Mouse (Mus musculus) stomach, embryonic 16.5 days (tissue): ENCODE results near the gene Lct. TPM values are rescaled to one million over a fixed set of nuclear protein-coding genes. Genes with fewer than 3 reads are reported as not detected.

Experiments
- ATAC-seq: fragments of 200-750 bp; cut with Nextera tagmentation; 2 replicates; pipeline ENCODE4 v1.8.0; 2017; ENCODE audit warnings: moderate number of reproducible peaks, moderate TSS enrichment; ENCODE audit not compliant: insufficient read depth, low FRiP score
- H3K27ac ChIP-seq: fragments of 300-500 bp; sonication (generic); 2 replicates; pipeline ENCODE4 v1.5.1; 2014; ENCODE audit warnings: low read length
- H3K27me3 ChIP-seq: fragments of 300-500 bp; sonication (generic); 2 replicates; pipeline ENCODE4 v1.6.1; 2014; ENCODE audit warnings: low read length, control low read depth, mixed read lengths; ENCODE audit not compliant: control insufficient read depth, insufficient read depth
- H3K36me3 ChIP-seq: fragments of 300-500 bp; sonication (generic); 2 replicates; pipeline ENCODE4 v1.6.1; 2014; ENCODE audit warnings: low read length; ENCODE audit not compliant: control insufficient read depth, insufficient read depth
- H3K4me1 ChIP-seq: fragments of 300-500 bp; sonication (generic); 2 replicates; pipeline ENCODE4 v1.6.1; 2014; ENCODE audit warnings: low read length, control low read depth, mixed read lengths; ENCODE audit not compliant: control insufficient read depth, insufficient read depth
- H3K4me2 ChIP-seq: fragments of 300-500 bp; sonication (generic); 2 replicates; pipeline ENCODE4 v1.6.1; 2014; ENCODE audit warnings: low read depth, low read length, mixed read lengths
- H3K4me3 ChIP-seq: fragments of 300-500 bp; sonication (generic); replicated peaks from 2 replicates; pipeline ENCODE4 v1.5.1; 2014; ENCODE audit warnings: mild to moderate bottlenecking, low read length
- H3K9ac ChIP-seq: fragments of 300-500 bp; sonication (generic); 2 replicates; pipeline ENCODE4 v1.6.1; 2014; ENCODE audit warnings: low read length
- H3K9me3 ChIP-seq: fragments of 300-500 bp; sonication (generic); replicated peaks from 2 replicates; pipeline ENCODE4 v1.6.1; 2016; ENCODE audit warnings: low read length, control low read depth; ENCODE audit not compliant: control insufficient read depth
- WGBS: fragments of 180-500 bp; shearing (Covaris S2); extraction: QIAGEN DNeasy Blood & Tissue Kit; methylation state at CpG from one replicate; pipeline ENCODE4 v1.1.7; 2014; 5-methylcytosine and 5-hydroxymethylcytosine counted together
- polyA plus RNA-seq: library from polyadenylated mRNA; unstranded; fragments of >200 nt; fragmentation: Nextera tagmentation; extraction: Ambion mirVana; gene quantifications from 2 replicates; pipeline ENCODE4 v1.2.1, GENCODE M21; 2015

The Lct gene
- polyA plus RNA-seq, 1 experiment from 2014 or later: 8.0 TPM

- Histone ChIP-seq H3K36me3 (peaks cover 29% of the 10 kb centered on the region), H3K27ac (no peak overlapping the region), H3K4me3 (no peak overlapping the region), H3K9me3 (no peaks in the 10 kb centered on the region), H3K4me1 (no peaks in the 10 kb centered on the region), H3K4me2 (no peak overlapping the region), H3K9ac (no peak overlapping the region), H3K27me3 (no peaks in the 10 kb centered on the region)
- WGBS: 96% methylated on average over 4 of the region's 4 CpGs
- ATAC-seq: no peak
Measured at GRCm38 (mm10) chr1:128235181-128235580, 92.9 kb downstream of the Lct start.

Other genes starting within 250 kb of the Lct start
- gene Zranb3, start 225.3 kb downstream of the Lct start, polyA plus RNA-seq: 6.4 and 7.4 TPM in 2 replicates
- 46.2 and 52.8 TPM in 2 replicates for gene R3hdm1, start 225.0 kb downstream of the Lct start, polyA plus RNA-seq
- gene Ubxn4, start 84.4 kb downstream of the Lct start, polyA plus RNA-seq: 61.2 and 61.3 TPM in 2 replicates
- gene Mcm6, start 31.3 kb upstream of the Lct start, polyA plus RNA-seq: 197 and 200 TPM in 2 replicates
- gene Dars, start 89.0 kb upstream of the Lct start, polyA plus RNA-seq: 156 and 178 TPM in 2 replicates